Comparison of ENCODE assay signal across 34 mouse cellular contexts in the genomic region with DNA sequence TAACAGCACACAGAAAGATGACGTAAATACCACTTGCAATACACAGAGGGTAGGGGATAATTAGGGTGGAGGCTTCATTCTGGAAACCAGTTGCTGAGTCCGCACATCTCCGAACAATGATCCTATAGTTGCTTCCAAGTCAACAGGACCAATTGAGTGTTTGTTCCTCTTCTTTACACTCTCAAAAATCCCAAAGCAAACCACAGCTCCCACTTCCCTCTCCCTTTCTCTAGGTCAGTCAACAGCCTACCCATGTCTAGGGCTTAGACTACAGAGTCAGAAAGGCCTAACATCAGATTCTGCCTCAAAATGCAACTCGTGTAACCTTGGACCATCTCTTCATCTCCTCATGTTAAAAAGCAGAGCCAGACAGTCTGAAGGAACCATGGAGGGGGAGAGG. TPM values are rescaled to one million over a fixed set of nuclear protein-coding genes. Genes with fewer than 3 reads are reported as not detected.
DNase-seq lines count a peak whose midpoint lies in the region; ATAC-seq lines count a peak whose summit lies in the region.
"Had no signal": no experiment of that assay in that cellular context is flagged by ENCODE, and none has a peak within 500 bp of the region (broad histone marks: within the 10 kb centered on the region; RNA-seq: fewer than 3 reads in every experiment).

No protein-coding gene starts in this region.

- no peaks in the 10 kb centered on the region for H3K27me3 ChIP-seq in intestine, embryonic 16.5 days (replicated peaks; ENCODE audit: control insufficient read depth, insufficient read depth, low read length)
- H3K27me3 ChIP-seq: CH12.LX; embryonic facial prominence, embryonic 13.5 days; forebrain, embryonic 12.5 days; forebrain, embryonic 15.5 days; heart, embryonic 12.5 days; heart, embryonic 15.5 days; Patski had no signal

- no peaks in the 10 kb centered on the region for H3K36me3 ChIP-seq in intestine, embryonic 16.5 days (ENCODE audit: control insufficient read depth, insufficient read depth, low read length)
- H3K36me3 ChIP-seq: embryonic facial prominence, embryonic 10.5 days; embryonic facial prominence, embryonic 13.5 days; forebrain, embryonic 12.5 days; forebrain, embryonic 15.5 days; G1E; heart, embryonic 12.5 days; heart, embryonic 15.5 days had no signal

- DNase-seq in heart, adult 11 months: peak; percentile 88
- DNase-seq in heart, postnatal 4 days: no peak
- DNase-seq in gastrocnemius, postnatal 4 days (ENCODE audit: low spot score in 2 of 2): no peak
- no peak for DNase-seq in gastrocnemius, postnatal 36 days
- DNase-seq: adrenal gland, postnatal 10 days; adrenal gland, postnatal 36 days; B cell, adult 2 months; cerebellum, adult 18-20 months; cerebellum, adult 9-10 months; cerebellum, postnatal 14 days; embryo, embryonic 11 days; gastrocnemius, postnatal 25 days; heart, postnatal 10 days; heart, postnatal 36 days had no signal

- no peak overlapping the region for H3K4me3 ChIP-seq in brown adipose tissue, adult 24 weeks (ENCODE audit: insufficient read depth, low read depth, low read length)
- no peak overlapping the region for H3K4me3 ChIP-seq in intestine, embryonic 16.5 days (ENCODE audit: low read length)
- H3K4me3 ChIP-seq: embryonic facial prominence, embryonic 10.5 days; embryonic facial prominence, embryonic 13.5 days; erythroblast, embryonic 14.5 days; forebrain, embryonic 12.5 days; forebrain, embryonic 15.5 days; heart, embryonic 12.5 days; heart, embryonic 15.5 days had no signal

- H3K27ac ChIP-seq in brown adipose tissue, adult 24 weeks (replicated peaks; ENCODE audit: low read depth, low read length): peak overlapping the region; percentile 72; the same call in 1 of the 2 replicates
- H3K27ac ChIP-seq in intestine, embryonic 16.5 days (ENCODE audit: low read length): no peak overlapping the region
- H3K27ac ChIP-seq: embryonic facial prominence, embryonic 10.5 days; embryonic facial prominence, embryonic 13.5 days; forebrain, embryonic 12.5 days; forebrain, embryonic 15.5 days; heart, embryonic 15.5 days; hindbrain, embryonic 14.5 days; hindbrain, postnatal 0 days had no signal

- no peak overlapping the region for H3K9ac ChIP-seq in intestine, embryonic 16.5 days (ENCODE audit: low read depth, low read length)
- H3K9ac ChIP-seq: embryonic facial prominence, embryonic 13.5 days; forebrain, embryonic 12.5 days; forebrain, embryonic 15.5 days; heart, embryonic 12.5 days; heart, embryonic 15.5 days; hindbrain, embryonic 14.5 days had no signal

- intact Hi-C loops in gastrocnemius, postnatal 36 days (cut with DNase I): no loop called here

- H3K4me1 ChIP-seq in brown adipose tissue, adult 24 weeks (ENCODE audit: control insufficient read depth, insufficient read depth, insufficient read length, low read length): no peaks in the 10 kb centered on the region
- H3K4me1 ChIP-seq in intestine, embryonic 16.5 days (ENCODE audit: control insufficient read depth, insufficient read depth, low read length): no peaks in the 10 kb centered on the region
- H3K4me1 ChIP-seq: embryonic facial prominence, embryonic 10.5 days; embryonic facial prominence, embryonic 13.5 days; forebrain, embryonic 12.5 days; forebrain, embryonic 15.5 days; heart, embryonic 12.5 days; heart, embryonic 15.5 days had no signal

- no peaks in the 10 kb centered on the region for H3K9me3 ChIP-seq in intestine, embryonic 16.5 days (ENCODE audit: control insufficient read depth, low read length)
- H3K9me3 ChIP-seq: embryonic facial prominence, embryonic 10.5 days; embryonic facial prominence, embryonic 13.5 days; forebrain, embryonic 12.5 days; forebrain, embryonic 15.5 days; G1E; heart, embryonic 15.5 days had no signal

- no peak overlapping the region for H3K4me2 ChIP-seq in intestine, embryonic 16.5 days (ENCODE audit: low read depth, low read length)
- H3K4me2 ChIP-seq: embryonic facial prominence, embryonic 13.5 days; forebrain, embryonic 12.5 days; forebrain, embryonic 15.5 days; heart, embryonic 12.5 days; heart, embryonic 15.5 days; hindbrain, embryonic 14.5 days had no signal

- 0 out of 2 replicates have a peak, but pooled peaks have one; percentile 27 for ATAC-seq in megakaryocyte, adult 5-6 weeks (ENCODE audit: poor library complexity, severe bottlenecking)
- no peak for ATAC-seq in intestine, embryonic 16.5 days
- ATAC-seq: forebrain, embryonic 15.5 days; hindbrain, postnatal 0 days; inflammation-experienced regulatory T-cells, adult 6 months; Patski had no signal

- WGBS in intestine, embryonic 16.5 days: 83% methylated on average over 4 of the region's 4 CpGs

RNA-seq across cellular contexts. Expression of gene Slc17a8, which starts 36.3 kb away (rescaled TPM):
- total RNA-seq in heart, postnatal 4 days (2021): not detected
- not detected in 2 replicates for polyA plus RNA-seq in brown adipose tissue, adult 24 weeks (2012; ENCODE audit: insufficient read depth, insufficient read length, missing spikeins)
- total RNA-seq in megakaryocyte, adult 5-6 weeks (2015): 0.50 TPM in 1 of 2 replicates, not detected in the other
- not detected in 2 replicates for total RNA-seq in megakaryocyte, adult 5-6 weeks (2017)
- total RNA-seq in gastrocnemius, postnatal 4 days (2021): under 1 TPM in 1 of 2 experiments, not detected in 1; 0.05 TPM
- 0.13 and 0.22 TPM in 2 replicates for polyA plus RNA-seq in intestine, embryonic 16.5 days (2015; fragmentation: Nextera tagmentation; extraction: Ambion mirVana)
- total RNA-seq in gastrocnemius, postnatal 36 days (2021): not detected
- total RNA-seq: adrenal gland, adult 18-20 months; CH12.LX; gastrocnemius, adult 8-10 months; gastrocnemius, postnatal 25 days; heart, adult 18-20 months; heart, postnatal 10 days; heart, postnatal 36 days had no signal
- polyA plus RNA-seq: embryonic facial prominence, embryonic 13.5 days; erythroblast, embryonic 14.5 days; G1E had no signal

RNA-seq across cellular contexts. Expression of gene Nr1h4, which starts 51.3 kb away (rescaled TPM):
- total RNA-seq in heart, postnatal 4 days (2021): 1 to 10 TPM; 1.0 to 1.5 TPM
- polyA plus RNA-seq in brown adipose tissue, adult 24 weeks (2012; ENCODE audit: insufficient read depth, insufficient read length, missing spikeins): 0.67 and 1.5 TPM in 2 replicates
- not detected in 2 replicates for total RNA-seq in megakaryocyte, adult 5-6 weeks (2015)
- not detected in 2 replicates for total RNA-seq in megakaryocyte, adult 5-6 weeks (2017)
- total RNA-seq in gastrocnemius, postnatal 4 days (2021): under 1 TPM in 1 of 2 experiments, not detected in 1; 0.18 TPM
- 84.0 and 108 TPM in 2 replicates for polyA plus RNA-seq in intestine, embryonic 16.5 days (2015; fragmentation: Nextera tagmentation; extraction: Ambion mirVana)
- not detected for total RNA-seq in gastrocnemius, postnatal 36 days (2021)
- total RNA-seq: CH12.LX; G1E; gastrocnemius, postnatal 25 days; hindbrain, postnatal 0 days had no signal
- polyA plus RNA-seq: embryonic facial prominence, embryonic 10.5 days; embryonic facial prominence, embryonic 13.5 days; erythroblast, embryonic 14.5 days; forebrain, embryonic 12.5 days; G1E; hindbrain, embryonic 11.5 days; inflammation-experienced regulatory T-cells, adult 6 months had no signal
